Mouse (Mus musculus): ENCODE data around the gene Gabbr2. TPM values are rescaled to one million over a fixed set of nuclear protein-coding genes. Genes with fewer than 3 reads are reported as not detected.

Gabbr2 gene
- polyA plus RNA-seq, 1 experiment from 2014 or later: 0.09 TPM

- no peaks in the 10 kb centered on the region for H3K4me1 ChIP-seq (ENCODE audit: control insufficient read depth, insufficient read depth, low read length)
- H3K27me3 ChIP-seq (ENCODE audit: control insufficient read depth, insufficient read depth, low read length): no peaks in the 10 kb centered on the region
- ATAC-seq (ENCODE audit: insufficient number of reproducible peaks, insufficient read depth, low FRiP score, low read depth): peak; percentile 74; the same call in 1 of the 2 replicates
- no peaks in the 10 kb centered on the region for H3K36me3 ChIP-seq (ENCODE audit: control insufficient read depth, insufficient read depth, low read length)
- H3K4me2 ChIP-seq (replicated peaks; ENCODE audit: low read depth, low read length): no peak overlapping the region
- 44% methylated on average over 15 of the region's 15 CpGs for WGBS
- H3K9ac ChIP-seq (replicated peaks; ENCODE audit: low read depth, low read length): no peak overlapping the region
- no peak overlapping the region for H3K4me3 ChIP-seq (ENCODE audit: low read depth, low read length)
- H3K9me3 ChIP-seq (ENCODE audit: control insufficient read depth, low read depth, low read length): no peaks in the 10 kb centered on the region
- H3K27ac ChIP-seq (ENCODE audit: low read length): no peak overlapping the region
Observed at GRCm38 (mm10) chr4:46689397-46690022, 302.2 kb downstream of the Gabbr2 start.

GRCm38 (mm10) chr4:46688213-46688832 lies 303.4 kb downstream of the Gabbr2 start:
- Histone ChIP-seq H3K4me3 (ENCODE audit: low read depth, low read length) (no peak overlapping the region), H3K27me3 (ENCODE audit: control insufficient read depth, insufficient read depth, low read length) (no peaks in the 10 kb centered on the region), H3K9ac (replicated peaks; ENCODE audit: low read depth, low read length) (no peak overlapping the region), H3K27ac (ENCODE audit: low read length) (no peak overlapping the region), H3K4me1 (ENCODE audit: control insufficient read depth, insufficient read depth, low read length) (no peaks in the 10 kb centered on the region), H3K4me2 (replicated peaks; ENCODE audit: low read depth, low read length) (no peak overlapping the region), H3K36me3 (ENCODE audit: control insufficient read depth, insufficient read depth, low read length) (no peaks in the 10 kb centered on the region), H3K9me3 (ENCODE audit: control insufficient read depth, low read depth, low read length) (no peaks in the 10 kb centered on the region)
- ATAC-seq (ENCODE audit: insufficient number of reproducible peaks, insufficient read depth, low FRiP score, low read depth): no peak
- WGBS: 71% methylated on average over 14 of the region's 14 CpGs

- no peak overlapping the region for H3K4me3 ChIP-seq (ENCODE audit: low read depth, low read length)
Observed at GRCm38 (mm10) chr4:46684160-46684559, 307.5 kb downstream of the Gabbr2 start.

GRCm38 (mm10) chr4:46676646-46677045 lies 315.0 kb downstream of the Gabbr2 start:
- no peaks in the 10 kb centered on the region for H3K9me3 ChIP-seq (ENCODE audit: control insufficient read depth, low read depth, low read length)
- no peak for ATAC-seq (ENCODE audit: insufficient number of reproducible peaks, insufficient read depth, low FRiP score, low read depth)
- H3K9ac ChIP-seq (replicated peaks; ENCODE audit: low read depth, low read length): no peak overlapping the region
- H3K27ac ChIP-seq (ENCODE audit: low read length): no peak overlapping the region
- 69% methylated on average over 3 of the region's 3 CpGs for WGBS
- H3K4me2 ChIP-seq (replicated peaks; ENCODE audit: low read depth, low read length): no peak overlapping the region
- no peaks in the 10 kb centered on the region for H3K27me3 ChIP-seq (ENCODE audit: control insufficient read depth, insufficient read depth, low read length)
- H3K4me1 ChIP-seq (ENCODE audit: control insufficient read depth, insufficient read depth, low read length): no peaks in the 10 kb centered on the region
- H3K36me3 ChIP-seq (ENCODE audit: control insufficient read depth, insufficient read depth, low read length): no peaks in the 10 kb centered on the region
- no peak overlapping the region for H3K4me3 ChIP-seq (ENCODE audit: low read depth, low read length)

More at GRCm38 (mm10) chr4:46684160-46684559, 307.5 kb downstream of the Gabbr2 start:
- H3K9ac ChIP-seq (replicated peaks; ENCODE audit: low read depth, low read length): no peak overlapping the region
- no peak overlapping the region for H3K4me2 ChIP-seq (replicated peaks; ENCODE audit: low read depth, low read length)
- WGBS: 63% methylated on average over 6 of the region's 6 CpGs
- H3K4me1 ChIP-seq (ENCODE audit: control insufficient read depth, insufficient read depth, low read length): no peaks in the 10 kb centered on the region
- no peak overlapping the region for H3K27ac ChIP-seq (ENCODE audit: low read length)
- ATAC-seq (ENCODE audit: insufficient number of reproducible peaks, insufficient read depth, low FRiP score, low read depth): no peak
- no peaks in the 10 kb centered on the region for H3K36me3 ChIP-seq (ENCODE audit: control insufficient read depth, insufficient read depth, low read length)
- no peaks in the 10 kb centered on the region for H3K27me3 ChIP-seq (ENCODE audit: control insufficient read depth, insufficient read depth, low read length)
- H3K9me3 ChIP-seq (ENCODE audit: control insufficient read depth, low read depth, low read length): no peaks in the 10 kb centered on the region

- 57% methylated on average over 4 of the region's 4 CpGs for WGBS
Observed at GRCm38 (mm10) chr4:46675992-46676391, 315.7 kb downstream of the Gabbr2 start.

GRCm38 (mm10) chr4:46675272-46675785 lies 316.3 kb downstream of the Gabbr2 start:
- Histone ChIP-seq H3K27ac (ENCODE audit: low read length) (no peak overlapping the region), H3K4me2 (replicated peaks; ENCODE audit: low read depth, low read length) (no peak overlapping the region), H3K36me3 (ENCODE audit: control insufficient read depth, insufficient read depth, low read length) (no peaks in the 10 kb centered on the region), H3K9ac (replicated peaks; ENCODE audit: low read depth, low read length) (no peak overlapping the region), H3K4me3 (ENCODE audit: low read depth, low read length) (no peak overlapping the region), H3K9me3 (ENCODE audit: control insufficient read depth, low read depth, low read length) (no peaks in the 10 kb centered on the region), H3K27me3 (ENCODE audit: control insufficient read depth, insufficient read depth, low read length) (no peaks in the 10 kb centered on the region), H3K4me1 (ENCODE audit: control insufficient read depth, insufficient read depth, low read length) (no peaks in the 10 kb centered on the region)
- WGBS: 72% methylated on average over 11 of the region's 11 CpGs
- ATAC-seq (ENCODE audit: insufficient number of reproducible peaks, insufficient read depth, low FRiP score, low read depth): no peak

More at GRCm38 (mm10) chr4:46675992-46676391, 315.7 kb downstream of the Gabbr2 start:
- no peaks in the 10 kb centered on the region for H3K27me3 ChIP-seq (ENCODE audit: control insufficient read depth, insufficient read depth, low read length)
- no peak overlapping the region for H3K9ac ChIP-seq (replicated peaks; ENCODE audit: low read depth, low read length)
- H3K36me3 ChIP-seq (ENCODE audit: control insufficient read depth, insufficient read depth, low read length): no peaks in the 10 kb centered on the region
- ATAC-seq (ENCODE audit: insufficient number of reproducible peaks, insufficient read depth, low FRiP score, low read depth): no peak
- H3K4me2 ChIP-seq (replicated peaks; ENCODE audit: low read depth, low read length): no peak overlapping the region
- H3K9me3 ChIP-seq (ENCODE audit: control insufficient read depth, low read depth, low read length): no peaks in the 10 kb centered on the region
- H3K27ac ChIP-seq (ENCODE audit: low read length): no peak overlapping the region
- H3K4me1 ChIP-seq (ENCODE audit: control insufficient read depth, insufficient read depth, low read length): no peaks in the 10 kb centered on the region
- no peak overlapping the region for H3K4me3 ChIP-seq (ENCODE audit: low read depth, low read length)

- Histone ChIP-seq H3K9me3 (ENCODE audit: control insufficient read depth, low read depth, low read length) (no peaks in the 10 kb centered on the region), H3K4me2 (replicated peaks; ENCODE audit: low read depth, low read length) (no peak overlapping the region), H3K9ac (replicated peaks; ENCODE audit: low read depth, low read length) (no peak overlapping the region), H3K36me3 (ENCODE audit: control insufficient read depth, insufficient read depth, low read length) (no peaks in the 10 kb centered on the region), H3K27ac (ENCODE audit: low read length) (no peak overlapping the region), H3K4me1 (ENCODE audit: control insufficient read depth, insufficient read depth, low read length) (peaks cover 6% of the 10 kb centered on the region; the same call in 1 of the 2 replicates), H3K27me3 (ENCODE audit: control insufficient read depth, insufficient read depth, low read length) (no peaks in the 10 kb centered on the region), H3K4me3 (ENCODE audit: low read depth, low read length) (no peak overlapping the region)
- ATAC-seq (ENCODE audit: insufficient number of reproducible peaks, insufficient read depth, low FRiP score, low read depth): no peak
- WGBS: 75% methylated on average over 11 of the region's 11 CpGs
Observed at GRCm38 (mm10) chr4:46668620-46669019, 323.1 kb downstream of the Gabbr2 start.

GRCm38 (mm10) chr4:46666420-46666819 lies 325.3 kb downstream of the Gabbr2 start:
- H3K9ac ChIP-seq (replicated peaks; ENCODE audit: low read depth, low read length): no peak overlapping the region
- no peaks in the 10 kb centered on the region for H3K27me3 ChIP-seq (ENCODE audit: control insufficient read depth, insufficient read depth, low read length)
- no peak overlapping the region for H3K27ac ChIP-seq (ENCODE audit: low read length)
- no peaks in the 10 kb centered on the region for H3K36me3 ChIP-seq (ENCODE audit: control insufficient read depth, insufficient read depth, low read length)
- H3K4me1 ChIP-seq (ENCODE audit: control insufficient read depth, insufficient read depth, low read length): peaks cover 6% of the 10 kb centered on the region; the same call in 1 of the 2 replicates
- 74% methylated on average over 5 of the region's 5 CpGs for WGBS
- H3K4me2 ChIP-seq (replicated peaks; ENCODE audit: low read depth, low read length): no peak overlapping the region
- ATAC-seq (ENCODE audit: insufficient number of reproducible peaks, insufficient read depth, low FRiP score, low read depth): no peak
- no peaks in the 10 kb centered on the region for H3K9me3 ChIP-seq (ENCODE audit: control insufficient read depth, low read depth, low read length)
- H3K4me3 ChIP-seq (ENCODE audit: low read depth, low read length): no peak overlapping the region

Measured in stomach, embryonic 14.5 days (tissue).